Mouse (Mus musculus): Measurements from ENCODE around the gene Slc39a5. TPM values are rescaled to one million over a fixed set of nuclear protein-coding genes. Genes with fewer than 3 reads are reported as not detected.

Gene Slc39a5
- polyA plus RNA-seq, 1 experiment from 2014 or later = 0.52 TPM

DNA sequence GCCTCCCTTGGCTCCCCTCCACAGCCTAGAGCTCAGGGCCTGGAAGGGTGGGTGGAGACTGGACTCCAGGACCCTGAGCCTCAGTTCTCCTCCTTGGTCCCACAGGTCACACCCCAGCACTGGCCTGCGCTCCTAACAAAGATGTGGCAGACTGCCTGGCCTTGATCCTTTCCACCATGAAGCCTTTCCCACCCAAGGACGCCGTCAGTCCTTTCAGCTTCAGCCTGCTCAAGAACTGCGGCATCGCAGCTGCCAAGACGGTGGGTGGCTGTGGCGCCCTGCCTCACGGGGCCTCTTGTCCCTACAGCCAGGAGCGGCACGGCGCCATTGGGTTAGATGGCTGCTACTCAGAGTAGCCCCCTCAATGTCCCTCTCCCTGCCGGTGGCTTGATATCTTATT, 10.7 kb downstream of the Slc39a5 start:
- H3K27ac ChIP-seq (ENCODE audit: low read depth, low read length) = no peak overlapping the region
- ATAC-seq (replicated peaks; ENCODE audit: insufficient number of reproducible peaks, low FRiP score, low TSS enrichment) = no peak
- H3K36me3 ChIP-seq (ENCODE audit: control insufficient read depth, insufficient read depth, low read length) = peaks cover 59% of the 10 kb centered on the region
- WGBS (ENCODE audit: insufficient replicate concordance) = 91% methylated on average over 12 of the region's 12 CpGs
- no peaks in the 10 kb centered on the region for H3K9me3 ChIP-seq (replicated peaks; ENCODE audit: control insufficient read depth, low read length)
- H3K9ac ChIP-seq (ENCODE audit: low read depth, low read length) = no peak overlapping the region
- H3K4me2 ChIP-seq = no peak overlapping the region
- H3K4me1 ChIP-seq (ENCODE audit: control insufficient read depth, insufficient read depth, low read length) = peaks cover 2% of the 10 kb centered on the region; the same call in 1 of the 2 replicates
- H3K27me3 ChIP-seq (ENCODE audit: control insufficient read depth, insufficient read depth, low read length) = no peaks in the 10 kb centered on the region
- H3K4me3 ChIP-seq (ENCODE audit: low read depth, low read length) = no peak overlapping the region

DNA sequence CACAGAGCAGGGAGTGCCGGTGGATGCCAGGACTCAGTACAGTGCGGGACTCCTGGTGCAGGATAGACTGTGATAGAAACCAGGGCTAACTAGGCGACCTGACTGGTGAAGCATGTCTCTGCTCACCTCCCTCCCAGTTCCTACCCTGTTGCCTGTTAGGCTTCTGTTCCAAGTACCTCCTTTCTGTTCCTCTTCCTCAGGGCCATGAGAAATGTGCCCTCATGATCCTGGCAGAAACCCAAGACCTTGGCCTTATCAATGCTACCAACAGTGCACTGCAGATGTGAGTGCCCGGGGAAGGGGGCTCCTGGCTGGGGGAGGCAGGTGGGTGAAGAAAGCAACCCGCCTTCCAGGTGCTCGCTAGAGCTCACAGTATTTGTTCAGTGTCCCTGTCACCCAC, 11.5 kb downstream of the Slc39a5 start:
- Histone ChIP-seq H3K36me3 (ENCODE audit: control insufficient read depth, insufficient read depth, low read length) (peaks cover 66% of the 10 kb centered on the region), H3K27me3 (ENCODE audit: control insufficient read depth, insufficient read depth, low read length) (no peaks in the 10 kb centered on the region), H3K27ac (ENCODE audit: low read depth, low read length) (no peak overlapping the region), H3K4me3 (ENCODE audit: low read depth, low read length) (no peak overlapping the region), H3K9ac (ENCODE audit: low read depth, low read length) (no peak overlapping the region), H3K4me1 (ENCODE audit: control insufficient read depth, insufficient read depth, low read length) (peaks cover 2% of the 10 kb centered on the region; the same call in 1 of the 2 replicates), H3K4me2 (no peak overlapping the region), H3K9me3 (replicated peaks; ENCODE audit: control insufficient read depth, low read length) (no peaks in the 10 kb centered on the region)
- 77% methylated on average over 6 of the region's 6 CpGs for WGBS (ENCODE audit: insufficient replicate concordance)
- ATAC-seq (replicated peaks; ENCODE audit: insufficient number of reproducible peaks, low FRiP score, low TSS enrichment) = no peak

DNA sequence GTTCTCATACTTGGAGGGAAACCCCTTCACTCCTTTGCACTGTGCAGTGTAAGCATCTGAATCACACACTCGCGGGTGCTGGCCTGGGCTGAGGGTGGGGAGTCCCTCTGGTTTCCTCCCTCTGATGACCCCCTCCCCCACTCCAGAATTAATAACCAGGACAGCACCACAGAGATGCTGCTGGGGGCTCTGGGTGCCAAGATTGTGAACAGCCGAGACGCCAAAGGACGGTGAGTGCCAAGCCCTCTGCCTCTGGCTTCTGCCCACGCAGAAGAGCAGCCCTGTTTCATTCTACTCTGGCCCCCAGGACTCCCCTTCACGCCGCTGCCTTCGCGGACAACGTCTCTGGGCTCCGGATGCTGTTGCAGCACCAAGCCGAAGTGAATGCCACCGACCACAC, 12.1 kb downstream of the Slc39a5 start:
- no peaks in the 10 kb centered on the region for H3K27me3 ChIP-seq (ENCODE audit: control insufficient read depth, insufficient read depth, low read length)
- no peak overlapping the region for H3K4me3 ChIP-seq (ENCODE audit: low read depth, low read length)
- H3K4me1 ChIP-seq (ENCODE audit: control insufficient read depth, insufficient read depth, low read length) = peaks cover 2% of the 10 kb centered on the region; the same call in 1 of the 2 replicates
- ATAC-seq (replicated peaks; ENCODE audit: insufficient number of reproducible peaks, low FRiP score, low TSS enrichment) = no peak
- no peak overlapping the region for H3K9ac ChIP-seq (ENCODE audit: low read depth, low read length)
- peaks cover 69% of the 10 kb centered on the region for H3K36me3 ChIP-seq (ENCODE audit: control insufficient read depth, insufficient read depth, low read length)
- H3K4me2 ChIP-seq = no peak overlapping the region
- no peaks in the 10 kb centered on the region for H3K9me3 ChIP-seq (replicated peaks; ENCODE audit: control insufficient read depth, low read length)
- WGBS (ENCODE audit: insufficient replicate concordance) = 88% methylated on average over 14 of the region's 14 CpGs
- no peak overlapping the region for H3K27ac ChIP-seq (ENCODE audit: low read depth, low read length)

DNA sequence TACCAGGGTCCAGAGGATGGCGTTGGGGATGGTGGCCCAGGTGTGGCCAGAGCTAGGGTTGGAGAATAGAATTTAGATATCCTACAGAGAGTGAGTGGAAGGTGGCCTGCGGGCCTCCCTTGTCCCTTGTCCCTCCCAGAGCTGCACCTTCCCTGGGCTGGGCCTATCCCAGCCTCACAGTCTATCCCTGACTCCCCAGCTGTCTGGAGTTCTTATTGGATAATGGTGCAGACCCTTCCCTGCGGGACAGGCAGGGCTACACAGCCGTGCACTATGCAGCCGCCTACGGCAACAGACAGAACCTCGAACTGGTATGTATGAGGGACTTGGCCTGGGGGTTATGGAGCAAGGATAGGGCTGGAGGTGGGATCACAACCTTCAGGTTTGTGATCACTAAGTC, 15.1 kb downstream of the Slc39a5 start:
- peaks cover 2% of the 10 kb centered on the region; the same call in 1 of the 2 replicates for H3K4me1 ChIP-seq (ENCODE audit: control insufficient read depth, insufficient read depth, low read length)
- no peak overlapping the region for H3K4me2 ChIP-seq
- no peak for ATAC-seq (replicated peaks; ENCODE audit: insufficient number of reproducible peaks, low FRiP score, low TSS enrichment)
- H3K36me3 ChIP-seq (ENCODE audit: control insufficient read depth, insufficient read depth, low read length) = peaks cover 76% of the 10 kb centered on the region
- no peaks in the 10 kb centered on the region for H3K9me3 ChIP-seq (replicated peaks; ENCODE audit: control insufficient read depth, low read length)
- no peak overlapping the region for H3K9ac ChIP-seq (ENCODE audit: low read depth, low read length)
- no peak overlapping the region for H3K27ac ChIP-seq (ENCODE audit: low read depth, low read length)
- H3K27me3 ChIP-seq (ENCODE audit: control insufficient read depth, insufficient read depth, low read length) = no peaks in the 10 kb centered on the region
- WGBS (ENCODE audit: insufficient replicate concordance) = 87% methylated on average over 7 of the region's 7 CpGs
- no peak overlapping the region for H3K4me3 ChIP-seq (ENCODE audit: low read depth, low read length)

DNA sequence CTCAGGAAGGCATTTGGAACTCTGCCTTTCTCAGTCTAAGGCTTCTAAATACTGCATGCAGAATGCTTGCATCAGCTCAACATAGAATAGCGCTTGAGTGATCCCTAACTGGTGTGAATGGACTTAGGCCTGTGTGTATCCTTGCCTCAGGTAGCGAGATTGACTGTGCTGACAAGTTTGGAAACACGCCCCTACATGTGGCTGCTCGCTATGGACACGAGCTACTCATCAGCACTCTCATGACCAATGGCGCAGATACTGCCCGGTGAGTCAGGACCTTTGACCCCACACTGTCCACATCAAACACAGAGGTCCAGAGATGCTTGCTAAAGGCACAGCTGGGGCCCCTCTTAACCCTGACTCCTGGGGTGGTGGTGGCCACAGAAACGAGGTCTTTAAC, 18.5 kb downstream of the Slc39a5 start:
- H3K4me1 ChIP-seq (ENCODE audit: control insufficient read depth, insufficient read depth, low read length) = peaks cover 10% of the 10 kb centered on the region
- no peak overlapping the region for H3K4me3 ChIP-seq (ENCODE audit: low read depth, low read length)
- peaks cover 57% of the 10 kb centered on the region for H3K36me3 ChIP-seq (ENCODE audit: control insufficient read depth, insufficient read depth, low read length)
- no peak overlapping the region for H3K4me2 ChIP-seq
- WGBS (ENCODE audit: insufficient replicate concordance) = 90% methylated on average over 8 of the region's 8 CpGs
- no peak for ATAC-seq (replicated peaks; ENCODE audit: insufficient number of reproducible peaks, low FRiP score, low TSS enrichment)
- no peak overlapping the region for H3K27ac ChIP-seq (ENCODE audit: low read depth, low read length)
- H3K9ac ChIP-seq (ENCODE audit: low read depth, low read length) = no peak overlapping the region
- no peaks in the 10 kb centered on the region for H3K27me3 ChIP-seq (ENCODE audit: control insufficient read depth, insufficient read depth, low read length)
- no peaks in the 10 kb centered on the region for H3K9me3 ChIP-seq (replicated peaks; ENCODE audit: control insufficient read depth, low read length)

DNA sequence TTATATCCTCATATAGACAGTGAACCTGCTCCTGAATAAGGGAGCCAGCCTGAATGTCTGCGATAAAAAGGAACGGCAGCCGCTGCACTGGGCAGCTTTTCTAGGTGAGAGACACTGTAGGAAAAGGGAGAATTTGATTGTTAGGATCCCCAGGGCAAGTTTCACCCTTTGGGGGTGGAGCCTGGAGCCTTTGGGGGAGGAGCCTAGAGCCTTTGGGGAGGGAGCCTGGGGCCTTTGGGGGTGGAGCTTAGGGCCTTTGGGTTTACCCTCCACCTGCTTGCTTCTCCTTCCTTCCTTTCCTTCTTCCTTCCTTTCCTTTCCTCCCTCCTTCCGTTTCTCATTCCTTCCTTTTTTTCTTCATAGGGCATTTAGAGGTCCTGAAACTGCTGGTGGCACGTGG, 20.5 kb downstream of the Slc39a5 start:
- H3K4me3 ChIP-seq (ENCODE audit: low read depth, low read length) = no peak overlapping the region
- no peaks in the 10 kb centered on the region for H3K27me3 ChIP-seq (ENCODE audit: control insufficient read depth, insufficient read depth, low read length)
- WGBS (ENCODE audit: insufficient replicate concordance) = 84% methylated on average over 5 of the region's 5 CpGs
- peaks cover 14% of the 10 kb centered on the region for H3K4me1 ChIP-seq (ENCODE audit: control insufficient read depth, insufficient read depth, low read length)
- H3K27ac ChIP-seq (ENCODE audit: low read depth, low read length) = no peak overlapping the region
- no peaks in the 10 kb centered on the region for H3K9me3 ChIP-seq (replicated peaks; ENCODE audit: control insufficient read depth, low read length)
- no peak overlapping the region for H3K9ac ChIP-seq (ENCODE audit: low read depth, low read length)
- ATAC-seq (replicated peaks; ENCODE audit: insufficient number of reproducible peaks, low FRiP score, low TSS enrichment) = no peak
- peaks cover 42% of the 10 kb centered on the region for H3K36me3 ChIP-seq (ENCODE audit: control insufficient read depth, insufficient read depth, low read length)
- H3K4me2 ChIP-seq = no peak overlapping the region

DNA sequence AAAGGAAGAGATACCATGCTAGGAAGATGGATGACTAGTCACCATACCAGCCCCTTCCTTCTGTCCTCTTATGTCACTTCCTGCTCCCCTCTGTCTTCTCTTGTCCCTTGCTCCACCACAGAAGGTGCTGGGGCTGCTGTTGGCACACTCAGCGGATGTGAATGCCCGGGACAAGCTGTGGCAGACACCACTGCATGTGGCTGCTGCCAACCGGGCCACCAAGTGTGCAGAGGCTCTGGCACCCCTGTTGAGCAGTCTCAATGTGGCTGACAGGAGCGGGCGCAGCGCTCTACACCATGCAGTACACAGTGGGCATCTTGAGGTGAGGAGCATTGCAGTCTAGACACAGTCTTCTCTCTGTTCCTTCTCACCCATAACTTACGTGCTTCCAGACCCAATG, 21.8 kb downstream of the Slc39a5 start:
- Histone ChIP-seq H3K36me3 (ENCODE audit: control insufficient read depth, insufficient read depth, low read length) (peaks cover 33% of the 10 kb centered on the region), H3K27ac (ENCODE audit: low read depth, low read length) (no peak overlapping the region)

DNA sequence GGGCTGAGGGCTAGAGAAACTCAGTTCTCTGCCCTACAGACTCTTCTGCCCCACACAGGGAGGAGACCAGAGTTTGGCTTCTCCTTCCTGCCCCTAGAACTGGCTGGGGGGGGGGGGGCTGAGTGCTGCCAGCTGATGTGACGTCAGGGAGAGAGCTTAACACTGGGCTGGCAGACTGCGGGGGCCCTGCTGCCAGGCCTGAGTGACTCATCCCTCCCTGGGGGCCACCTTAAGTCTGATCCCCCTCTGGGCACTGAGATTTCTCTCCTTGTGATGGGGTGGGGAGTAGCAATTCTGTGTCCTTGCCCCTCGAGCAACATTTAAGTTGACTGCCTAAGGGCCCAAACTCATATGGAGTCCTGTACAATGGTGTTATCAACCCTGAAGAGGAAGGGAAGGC, 22.6 kb downstream of the Slc39a5 start:
- Histone ChIP-seq H3K4me2 (peak overlapping the region; percentile 90), H3K4me1 (ENCODE audit: control insufficient read depth, insufficient read depth, low read length) (peaks cover 14% of the 10 kb centered on the region), H3K9me3 (replicated peaks; ENCODE audit: control insufficient read depth, low read length) (no peaks in the 10 kb centered on the region), H3K27ac (ENCODE audit: low read depth, low read length) (no peak overlapping the region), H3K4me3 (ENCODE audit: low read depth, low read length) (peak overlapping the region; percentile 96; the same call in 1 of the 2 replicates), H3K27me3 (ENCODE audit: control insufficient read depth, insufficient read depth, low read length) (no peaks in the 10 kb centered on the region), H3K36me3 (ENCODE audit: control insufficient read depth, insufficient read depth, low read length) (peaks cover 27% of the 10 kb centered on the region), H3K9ac (ENCODE audit: low read depth, low read length) (peak overlapping the region; percentile 99; the same call in 1 of the 2 replicates)
- ATAC-seq (replicated peaks; ENCODE audit: insufficient number of reproducible peaks, low FRiP score, low TSS enrichment) = no peak
- WGBS (ENCODE audit: insufficient replicate concordance) = 71% methylated on average over 3 of the region's 3 CpGs

More for the DNA sequence above, 21.8 kb downstream of the Slc39a5 start:
- 91% methylated on average over 7 of the region's 7 CpGs for WGBS (ENCODE audit: insufficient replicate concordance)
- Histone ChIP-seq H3K27me3 (ENCODE audit: control insufficient read depth, insufficient read depth, low read length) (no peaks in the 10 kb centered on the region), H3K9ac (ENCODE audit: low read depth, low read length) (no peak overlapping the region), H3K4me1 (ENCODE audit: control insufficient read depth, insufficient read depth, low read length) (peaks cover 14% of the 10 kb centered on the region), H3K9me3 (replicated peaks; ENCODE audit: control insufficient read depth, low read length) (no peaks in the 10 kb centered on the region), H3K4me2 (no peak overlapping the region), H3K4me3 (ENCODE audit: low read depth, low read length) (no peak overlapping the region)
- no peak for ATAC-seq (replicated peaks; ENCODE audit: insufficient number of reproducible peaks, low FRiP score, low TSS enrichment)

DNA sequence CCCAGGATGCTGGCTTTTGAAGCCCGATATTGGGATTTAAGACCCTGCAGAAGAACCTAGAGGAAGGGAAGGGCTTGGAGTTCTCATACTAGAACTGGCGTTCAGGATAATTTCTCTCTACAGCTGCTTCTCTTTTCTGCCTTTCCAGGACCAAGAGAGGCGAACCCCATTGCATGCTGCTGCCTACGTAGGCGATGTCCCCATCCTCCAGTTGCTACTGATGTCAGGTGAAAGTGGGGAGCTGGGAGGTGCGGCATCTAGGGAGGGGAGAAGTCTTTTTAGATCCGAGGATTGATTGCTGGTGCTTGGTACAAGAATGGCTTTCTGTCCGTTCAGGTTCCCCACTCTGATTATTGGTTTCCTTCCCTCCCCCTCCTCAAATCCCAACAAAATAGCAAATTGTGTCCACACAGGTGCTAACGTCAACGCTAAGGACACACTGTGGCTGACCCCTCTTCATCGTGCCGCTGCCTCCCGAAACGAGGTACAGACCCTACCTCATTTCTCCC, 23.0 kb downstream of the Slc39a5 start:
- peaks cover 14% of the 10 kb centered on the region for H3K4me1 ChIP-seq (ENCODE audit: control insufficient read depth, insufficient read depth, low read length)
- H3K27ac ChIP-seq (ENCODE audit: low read depth, low read length) = no peak overlapping the region; the same call in 1 of the 2 replicates
- peak overlapping the region; percentile 90 for H3K4me2 ChIP-seq
- peak overlapping the region; percentile 99 for H3K9ac ChIP-seq (ENCODE audit: low read depth, low read length)
- H3K4me3 ChIP-seq (ENCODE audit: low read depth, low read length) = peak overlapping the region; percentile 96
- ATAC-seq (replicated peaks; ENCODE audit: insufficient number of reproducible peaks, low FRiP score, low TSS enrichment) = no peak
- no peaks in the 10 kb centered on the region for H3K9me3 ChIP-seq (replicated peaks; ENCODE audit: control insufficient read depth, low read length)
- WGBS (ENCODE audit: insufficient replicate concordance) = 62% methylated on average over 14 of the region's 14 CpGs
- no peaks in the 10 kb centered on the region for H3K27me3 ChIP-seq (ENCODE audit: control insufficient read depth, insufficient read depth, low read length)
- H3K36me3 ChIP-seq (ENCODE audit: control insufficient read depth, insufficient read depth, low read length) = peaks cover 22% of the 10 kb centered on the region
